Mouse (Mus musculus) adrenal gland, adult 2 months (tissue): ENCODE measurements around the gene Pus3. TPM values are rescaled to one million over a fixed set of nuclear protein-coding genes. Genes with fewer than 3 reads are reported as not detected.
"Not testable (repeated sequence)": the region's sequence is repeated elsewhere in the genome, so short reads cannot be mapped to it uniquely, and the experiment has no call there.

Source experiments
- DNase-seq: peaks from one replicate; pipeline ENCODE4 v3.0.0; 2021
- polyA plus RNA-seq: library from polyadenylated mRNA; depleted of rRNA; stranded (reverse); fragments of >200 nt; gene quantifications from 2 replicates; pipeline ENCODE4 v1.2.3, GENCODE M21; 2012
- total RNA-seq, 2 experiments: library from RNA; stranded (reverse); gene quantifications; 2 replicates each; pipeline ENCODE4 v1.2.3; 2021

The Pus3 gene
- total and polyA plus RNA-seq, 3 experiments: 0.33 to 12.5 (median 12.3) TPM

DNA sequence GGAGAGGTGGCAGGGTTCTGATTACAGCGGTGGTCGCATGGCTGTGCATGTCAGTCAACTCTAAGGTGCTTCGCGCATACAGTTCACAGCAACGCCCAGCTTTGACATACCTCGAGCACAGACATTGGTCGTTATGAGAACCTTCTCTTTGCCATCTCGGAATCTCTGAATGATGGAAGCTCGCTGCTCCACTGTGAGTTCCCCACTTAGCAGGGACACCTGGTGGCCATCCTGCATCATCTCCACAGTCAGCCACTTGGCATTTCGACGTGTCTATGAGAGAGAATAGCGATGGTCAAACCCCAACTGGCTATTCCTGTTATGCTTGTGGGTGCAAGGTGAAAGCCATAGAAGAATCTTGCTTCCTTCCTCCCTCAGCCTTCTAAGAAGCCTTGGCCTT, 12.7 kb upstream of the Pus3 start:
- no peak for DNase-seq

DNA sequence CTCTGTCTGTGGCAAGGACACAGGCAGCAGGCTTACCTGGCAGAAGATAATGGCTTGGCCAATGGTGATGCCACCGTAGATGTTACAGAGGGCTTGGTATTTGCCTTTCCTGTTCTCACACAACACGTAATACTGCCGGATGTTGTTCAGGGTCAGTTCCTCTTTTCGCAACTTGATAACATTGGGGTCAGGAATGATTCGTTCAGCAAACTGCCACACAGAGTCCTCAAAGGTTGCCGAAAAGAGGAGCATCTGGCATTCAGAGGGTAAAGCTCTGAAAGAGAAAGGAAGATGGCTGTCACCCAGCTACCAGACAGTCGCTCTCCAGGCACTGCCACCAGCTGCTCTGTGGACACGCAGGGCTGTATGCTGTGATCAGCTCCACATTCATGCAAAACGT, 11.7 kb upstream of the Pus3 start:
- DNase-seq: no peak

GRCm38 (mm10) chr9:35548455-35548854, 9.9 kb upstream of the Pus3 start:
- no peak for DNase-seq

DNA sequence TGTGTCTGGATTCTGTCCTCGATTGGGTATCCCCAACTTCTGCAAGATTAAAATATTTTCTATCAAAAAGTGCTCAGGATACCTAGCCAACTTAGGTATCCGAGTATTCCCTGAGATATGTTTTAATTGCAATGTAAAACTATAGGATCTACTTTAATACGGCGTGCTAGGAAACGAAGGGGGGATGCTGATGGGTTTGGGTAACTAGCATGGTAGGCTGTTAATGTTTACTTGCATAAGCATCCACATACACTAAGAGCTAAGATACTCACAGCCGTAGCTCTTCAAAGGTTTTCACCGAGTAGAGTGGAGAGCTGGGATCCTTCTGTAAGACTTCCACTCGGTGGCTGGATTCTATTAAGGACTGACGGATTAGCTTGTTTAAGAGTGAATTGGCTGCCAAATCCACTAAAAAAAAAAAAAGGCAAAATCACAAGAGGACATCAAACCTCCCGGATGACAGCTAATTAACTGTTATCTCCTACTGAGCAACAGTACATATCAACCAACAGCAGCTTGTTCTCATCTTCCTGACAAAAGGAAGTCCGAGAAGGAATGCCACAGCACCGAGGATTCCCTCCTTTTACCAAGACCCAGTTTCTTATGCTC, 1.8 kb upstream of the Pus3 start:
- DNase-seq: no peak

- DNase-seq: peak; percentile 79
Observed at GRCm38 (mm10) chr9:35559009-35559890, 855 bp downstream of the Pus3 start.

DNA sequence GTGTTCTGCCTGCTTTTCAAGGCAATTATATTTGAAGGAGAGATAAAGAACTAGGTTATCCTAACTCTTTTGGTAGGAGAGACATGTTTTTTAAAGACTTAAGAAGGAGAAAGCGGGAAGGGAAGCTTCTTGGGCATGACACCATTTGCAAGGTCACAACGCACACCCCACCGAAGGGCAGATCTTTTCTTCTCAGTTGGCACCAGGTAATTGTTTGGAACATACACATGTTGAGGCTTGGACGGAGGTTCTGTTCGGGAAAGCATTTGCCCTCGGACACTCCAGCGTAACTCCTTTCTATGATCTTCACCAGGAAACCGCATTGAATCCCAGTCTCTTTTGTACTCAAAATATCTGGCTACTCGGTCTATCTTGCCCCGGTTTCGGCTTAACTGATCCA, 2.7 kb downstream of the Pus3 start:
- no peak for DNase-seq

DNA sequence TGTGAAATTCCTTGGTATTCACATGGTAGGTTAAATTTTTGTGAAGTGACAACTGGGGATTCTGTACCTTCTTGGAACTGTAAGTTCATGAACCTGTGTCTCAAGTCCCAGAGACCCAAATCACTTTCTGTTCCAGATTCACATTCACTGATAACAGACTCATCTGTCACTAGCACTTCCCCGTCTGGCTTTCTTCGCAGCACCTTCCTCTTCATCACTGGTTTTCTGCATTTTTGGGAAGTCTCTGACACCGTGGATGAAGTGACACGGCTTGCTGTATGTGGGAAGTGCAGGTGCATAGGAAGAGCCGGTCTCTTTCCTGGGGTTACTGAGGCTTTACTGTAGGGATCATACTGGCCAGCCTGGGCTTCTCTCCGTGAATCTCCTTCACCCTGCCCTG, 3.2 kb downstream of the Pus3 start:
- no peak for DNase-seq

GRCm38 (mm10) chr9:35564536-35565240, 6.3 kb downstream of the Pus3 start:
- DNase-seq: no peak

DNA sequence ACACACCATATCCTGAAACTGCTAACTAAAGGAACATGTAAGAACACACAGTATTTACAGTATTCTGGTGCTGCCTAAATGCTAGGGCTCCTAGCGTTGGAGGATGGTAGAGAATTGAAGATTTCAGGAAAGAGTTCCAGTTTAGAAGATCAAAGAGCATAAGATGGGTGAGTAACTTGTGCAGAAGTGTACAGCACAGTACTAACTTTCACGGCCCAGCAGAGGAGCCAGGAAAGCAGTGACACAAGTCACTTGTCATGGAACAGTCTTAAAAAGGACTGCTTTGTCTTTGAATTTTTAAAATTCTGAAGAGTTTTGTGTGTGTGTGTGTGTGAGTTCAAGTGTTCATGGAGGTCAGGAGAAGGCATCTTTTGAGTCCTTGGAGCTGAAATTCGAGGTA, 9.6 kb downstream of the Pus3 start:
- DNase-seq: no peak

DNA sequence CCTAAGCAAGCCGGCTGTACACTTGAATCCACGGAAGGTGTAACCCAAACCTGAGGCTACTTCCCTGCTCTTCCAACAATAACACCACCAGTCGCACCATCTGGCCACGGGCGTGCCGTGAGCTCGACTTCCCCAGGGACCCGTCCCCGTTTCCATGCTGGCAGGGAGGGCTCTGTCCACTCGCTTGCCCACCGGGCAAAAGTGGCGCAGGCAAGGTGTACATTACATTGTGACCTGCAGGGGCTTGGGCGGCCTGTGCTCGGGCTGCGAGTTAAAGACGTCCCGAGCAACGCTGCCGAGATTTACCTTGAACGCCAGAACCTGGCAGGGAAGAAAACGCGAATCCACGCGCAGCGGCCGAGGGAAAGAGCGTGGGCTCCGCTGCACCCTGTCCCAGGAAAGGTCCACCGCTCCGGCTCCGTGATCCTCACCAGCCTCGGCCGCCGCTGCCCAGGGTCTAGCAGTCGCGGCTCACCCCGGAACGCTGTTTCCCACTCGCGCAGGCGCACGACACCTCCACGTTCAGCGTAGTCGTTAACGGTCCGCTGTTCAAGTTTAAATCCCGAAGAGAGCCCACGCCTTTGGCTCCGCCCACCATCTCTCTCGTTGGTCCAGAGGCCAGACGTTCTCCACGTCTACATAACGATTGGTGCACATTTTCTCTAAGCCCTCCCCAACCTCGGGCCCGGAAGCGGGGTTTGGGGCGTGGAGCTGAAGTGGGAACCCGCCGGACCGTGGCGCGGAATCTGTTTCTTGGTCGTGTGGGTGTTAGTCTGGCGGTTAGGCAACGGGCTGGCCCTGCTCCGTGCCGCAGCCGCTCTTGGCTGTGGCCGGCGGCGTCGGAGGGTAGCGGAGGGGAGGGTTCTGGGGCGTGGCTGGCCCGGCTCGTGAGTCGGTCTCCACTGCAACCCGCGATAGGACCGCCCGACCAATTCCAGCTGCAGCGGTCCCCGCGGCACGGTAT, 11.5 kb downstream of the Pus3 start, which contains the start of the genes Pate2 and Hyls1:
TSS of gene Pate2 (plus strand) at position 714 of the 964 bp plus-strand sequence.
TSS of gene Hyls1 (minus strand) at position 828 of the 964 bp plus-strand sequence.
- DNase-seq: peak; percentile 96

- DNase-seq: no peak
Observed at GRCm38 (mm10) chr9:35570663-35571062, 12.3 kb downstream of the Pus3 start.

- no peak for DNase-seq
Observed at GRCm38 (mm10) chr9:35574416-35574815, 16.0 kb downstream of the Pus3 start.

DNA sequence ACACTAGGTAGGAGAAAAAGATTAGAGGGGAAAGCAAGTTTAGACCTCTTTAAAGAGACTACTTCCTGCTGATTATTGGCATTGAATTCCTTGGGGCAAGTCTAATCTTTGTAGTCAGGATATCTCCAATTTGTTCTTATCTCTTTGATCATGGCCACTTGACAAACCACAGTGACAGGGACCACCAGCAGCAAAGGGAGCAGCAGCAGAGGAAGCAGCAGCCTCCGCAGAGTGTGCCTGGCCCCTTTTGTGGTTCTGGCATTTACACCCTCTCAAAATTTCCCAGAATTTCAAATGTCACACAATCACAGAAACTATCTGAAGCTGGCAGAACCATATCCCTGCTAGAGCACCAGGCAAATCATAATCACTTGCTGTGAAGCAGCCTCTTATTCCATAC, 29.3 kb downstream of the Pus3 start:
- no peak for DNase-seq

- no peak for DNase-seq
Observed at GRCm38 (mm10) chr9:35592903-35593302, 34.5 kb downstream of the Pus3 start.

- no peak for DNase-seq
Observed at GRCm38 (mm10) chr9:35607647-35608405, 49.4 kb downstream of the Pus3 start.

- no peak for DNase-seq
Observed at GRCm38 (mm10) chr9:35611841-35612240, 53.4 kb downstream of the Pus3 start, which contains the start of gene Pate4. Gene Pate4, minus strand, starts transcription at chr9:35611941.

DNA sequence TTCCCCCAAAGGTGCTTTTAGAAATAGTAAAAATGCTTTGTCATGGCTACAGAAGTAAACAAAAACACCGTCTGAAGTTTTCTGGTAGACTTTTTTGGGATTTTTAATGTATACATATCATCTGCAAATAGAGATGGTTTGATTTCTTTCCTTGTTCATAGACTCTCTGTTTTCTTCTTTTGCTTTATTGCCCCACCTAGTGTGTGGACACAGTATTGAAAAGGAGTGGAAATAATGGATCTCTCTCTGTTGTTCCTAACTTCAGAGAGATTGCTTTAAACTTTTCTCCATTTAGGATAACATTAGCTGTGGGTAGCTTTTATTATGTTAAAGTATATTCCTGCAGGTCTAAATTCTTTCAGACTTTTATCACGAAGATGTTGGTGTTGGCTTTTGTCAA, 55.6 kb downstream of the Pus3 start:
- no peak for DNase-seq

- not testable (repeated sequence) for DNase-seq
Observed at GRCm38 (mm10) chr9:35616784-35617183, 58.4 kb downstream of the Pus3 start.
